Mouse (Mus musculus) midbrain, embryonic 10.5 days (tissue): ENCODE measurements around the gene Efr3b. TPM values are rescaled to one million over a fixed set of nuclear protein-coding genes. Genes with fewer than 3 reads are reported as not detected.
"Not testable (repeated sequence)": the region's sequence is repeated elsewhere in the genome, so short reads cannot be mapped to it uniquely, and the experiment has no call there.

Source experiments
- DNase-seq: peaks from one replicate; pipeline ENCODE4 v3.0.0-alpha.2; 2017; ENCODE audit warnings: low spot score
- H3K27ac ChIP-seq: fragments of 300-500 bp; sonication (generic); replicated peaks from 2 replicates; pipeline ENCODE4 v1.5.1; 2016; ENCODE audit warnings: mild to moderate bottlenecking
- H3K27me3 ChIP-seq: fragments of 300-500 bp; sonication (generic); 2 replicates; pipeline ENCODE4 v1.6.1; 2016; ENCODE audit warnings: low read depth, mild to moderate bottlenecking; ENCODE audit not compliant: poor library complexity, severe bottlenecking
- H3K36me3 ChIP-seq: fragments of 300-500 bp; sonication (generic); 2 replicates; pipeline ENCODE4 v1.6.1; 2016; ENCODE audit warnings: mild to moderate bottlenecking, moderate library complexity
- H3K4me1 ChIP-seq: fragments of 300-500 bp; sonication (generic); 2 replicates; pipeline ENCODE4 v1.6.1; 2016
- H3K4me3 ChIP-seq: fragments of 300-500 bp; sonication (generic); 2 replicates; pipeline ENCODE4 v1.5.1; 2016; ENCODE audit warnings: mild to moderate bottlenecking, moderate library complexity
- H3K9me3 ChIP-seq: fragments of 300-500 bp; sonication (generic); replicated peaks from 2 replicates; pipeline ENCODE4 v1.6.1; 2016; ENCODE audit warnings: mild to moderate bottlenecking
- WGBS: fragments of 180-500 bp; shearing (Covaris S2); methylation state at CpG from one replicate; pipeline ENCODE4 v1.1.7; 2016; 5-methylcytosine and 5-hydroxymethylcytosine counted together
- polyA plus RNA-seq: library from polyadenylated mRNA; unstranded; fragments of >200 nt; fragmentation: Nextera tagmentation; extraction: Ambion mirVana; gene quantifications from 2 replicates; pipeline ENCODE4 v1.2.1, GENCODE M21; 2016

Gene Efr3b
- polyA plus RNA-seq, 1 experiment from 2014 or later: 8.4 TPM

DNA sequence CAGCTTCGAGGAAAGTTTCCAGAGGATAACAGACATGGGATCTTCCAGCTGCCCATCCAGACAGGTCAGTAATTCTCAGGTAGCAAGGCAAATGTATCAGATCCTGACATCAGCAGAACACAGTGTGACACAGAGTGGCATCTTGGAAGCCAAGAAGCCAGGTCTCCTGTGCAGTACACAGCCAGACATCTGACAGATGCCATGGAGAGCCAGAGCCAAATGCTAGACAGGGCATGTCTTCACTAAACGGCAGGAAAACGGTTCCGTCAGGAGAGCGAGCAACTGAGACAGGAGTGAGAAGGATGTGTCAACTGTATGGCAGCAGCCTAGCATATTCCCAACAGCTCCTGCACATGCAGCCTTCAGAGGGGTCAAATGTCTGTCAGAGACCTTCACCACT, 38.3 kb downstream of the Efr3b start:
- Histone ChIP-seq H3K27ac (no peak overlapping the region), H3K27me3 (no peaks in the 10 kb centered on the region), H3K4me1 (peaks cover 12% of the 10 kb centered on the region), H3K36me3 (peaks cover 11% of the 10 kb centered on the region; the same call in 1 of the 2 replicates), H3K9me3 (no peaks in the 10 kb centered on the region), H3K4me3 (no peak overlapping the region)
- DNase-seq: no peak
- 95% methylated on average over 5 of the region's 5 CpGs for WGBS

DNA sequence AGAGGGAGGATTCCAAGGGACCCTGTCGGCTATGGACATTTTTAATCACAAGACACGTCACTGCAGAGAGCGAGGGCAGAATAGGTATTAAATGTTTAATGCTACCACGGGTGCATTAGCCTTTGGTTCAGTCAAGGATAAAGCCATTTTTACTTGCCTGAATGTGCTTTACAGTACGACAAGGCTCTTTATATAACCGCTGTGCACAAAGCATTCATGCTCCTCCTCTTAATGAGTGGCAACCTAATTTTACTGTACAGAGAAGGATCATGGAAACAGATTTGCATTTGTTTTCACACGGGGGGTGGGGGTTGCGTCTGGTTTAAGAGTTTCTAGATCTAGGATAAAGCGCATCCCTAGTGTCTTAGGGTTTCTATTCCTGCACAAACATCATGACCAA, 42.0 kb downstream of the Efr3b start:
- Histone ChIP-seq H3K4me1 (no peaks in the 10 kb centered on the region), H3K4me3 (no peak overlapping the region), H3K9me3 (no peaks in the 10 kb centered on the region), H3K36me3 (peaks cover 16% of the 10 kb centered on the region; the same call in 1 of the 2 replicates), H3K27ac (no peak overlapping the region), H3K27me3 (no peaks in the 10 kb centered on the region)
- no peak for DNase-seq
- 91% methylated on average over 9 of the region's 9 CpGs for WGBS

DNA sequence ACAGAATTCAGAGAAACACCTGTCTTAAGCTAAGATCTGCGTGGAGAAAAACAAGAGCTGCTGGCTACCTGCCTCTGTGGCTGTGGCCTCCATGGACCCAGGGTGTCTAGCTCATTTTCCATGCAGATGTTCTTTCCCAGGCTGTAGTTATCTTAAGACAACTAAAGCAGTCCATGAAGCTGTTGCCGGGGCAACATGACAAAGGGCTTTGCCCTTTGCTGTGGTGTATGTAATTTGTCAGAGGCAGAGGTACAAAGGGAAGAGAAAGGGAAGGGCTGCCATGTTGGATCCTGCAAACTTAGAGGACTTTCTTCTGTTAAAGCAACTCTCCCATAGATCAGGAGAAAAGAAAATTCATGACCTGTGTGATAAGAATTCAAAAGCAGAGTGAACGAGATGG, 47.7 kb downstream of the Efr3b start:
- no peak overlapping the region for H3K4me3 ChIP-seq
- peaks cover 19% of the 10 kb centered on the region for H3K4me1 ChIP-seq
- no peak overlapping the region for H3K27ac ChIP-seq
- H3K9me3 ChIP-seq: no peaks in the 10 kb centered on the region
- no peaks in the 10 kb centered on the region for H3K27me3 ChIP-seq
- DNase-seq: no peak
- peaks cover 5% of the 10 kb centered on the region; the same call in 1 of the 2 replicates for H3K36me3 ChIP-seq
- whole genome bisulfite sequencing: 78% methylated on average over 3 of the region's 3 CpGs

DNA sequence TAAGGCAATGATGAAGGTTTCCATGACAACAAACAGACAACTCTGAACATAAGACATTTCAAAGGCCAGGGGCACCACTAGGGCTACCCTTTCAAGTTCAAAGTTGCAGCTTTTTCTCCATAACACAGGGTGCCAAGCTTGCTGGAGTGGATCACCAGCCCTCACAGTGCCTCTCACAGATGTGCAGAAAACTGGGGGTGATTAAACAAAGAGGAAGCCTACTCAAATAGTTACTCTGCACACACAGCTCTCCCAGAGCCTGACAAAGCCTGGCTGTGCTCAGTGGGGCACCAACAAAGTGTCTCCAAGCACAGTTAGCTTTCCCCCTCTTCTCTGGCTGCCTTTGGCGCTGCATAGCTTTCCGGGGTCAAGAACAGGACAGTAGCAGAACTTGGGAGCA, 48.8 kb downstream of the Efr3b start:
- H3K27ac ChIP-seq: peak overlapping the region; percentile 67
- DNase-seq: no peak
- 49% methylated on average over 2 of the region's 2 CpGs for WGBS
- H3K27me3 ChIP-seq: no peaks in the 10 kb centered on the region
- peaks cover 19% of the 10 kb centered on the region for H3K4me1 ChIP-seq
- no peak overlapping the region for H3K4me3 ChIP-seq
- H3K36me3 ChIP-seq: peaks cover 5% of the 10 kb centered on the region; the same call in 1 of the 2 replicates
- H3K9me3 ChIP-seq: no peaks in the 10 kb centered on the region

DNA sequence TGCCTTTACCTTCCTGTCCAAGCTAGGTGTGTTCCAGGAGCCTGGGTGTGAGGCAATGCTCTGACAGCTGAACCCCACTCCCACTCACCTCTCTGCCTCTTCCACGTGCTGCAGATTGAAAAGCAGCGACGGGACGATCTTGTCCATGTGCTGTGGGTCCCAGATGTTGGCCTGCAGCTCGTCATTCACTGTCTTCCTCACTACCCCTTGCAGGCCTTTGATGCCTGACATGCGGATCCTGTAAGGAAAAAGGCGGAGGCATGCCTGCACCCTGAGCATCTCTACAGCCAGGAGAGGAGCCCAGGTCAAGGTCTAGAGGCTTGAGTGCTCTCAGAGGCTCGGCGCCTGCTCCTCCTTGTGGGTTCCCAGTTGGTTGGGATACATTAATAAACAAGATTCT, 54.3 kb downstream of the Efr3b start:
- 88% methylated on average over 9 of the region's 9 CpGs for WGBS
- Histone ChIP-seq H3K9me3 (no peaks in the 10 kb centered on the region), H3K4me1 (peaks cover 21% of the 10 kb centered on the region), H3K27me3 (peaks cover 21% of the 10 kb centered on the region), H3K36me3 (peaks cover 7% of the 10 kb centered on the region; the same call in 1 of the 2 replicates), H3K27ac (no peak overlapping the region), H3K4me3 (no peak overlapping the region)
- no peak for DNase-seq

DNA sequence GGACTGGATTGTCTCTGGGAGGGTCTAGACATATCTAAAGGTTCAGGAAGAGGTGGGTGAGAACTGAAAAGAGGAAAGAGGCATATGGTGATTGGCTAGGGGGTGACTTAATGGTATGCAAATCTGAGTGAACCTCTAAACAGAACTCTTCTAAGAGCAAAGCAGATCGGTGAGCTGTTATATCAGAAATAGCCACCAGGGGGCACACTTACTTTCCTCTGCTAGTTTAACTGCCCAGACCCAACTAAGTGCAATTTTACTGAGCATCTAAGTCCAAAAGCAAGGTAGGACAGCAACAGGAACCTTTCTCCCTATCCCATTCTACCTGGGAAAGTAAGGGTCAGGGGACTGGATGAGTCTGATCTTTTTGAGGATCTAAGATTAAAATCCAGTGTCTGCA, 55.0 kb downstream of the Efr3b start:
- DNase-seq: peak; percentile 71
- H3K9me3 ChIP-seq: no peaks in the 10 kb centered on the region
- peaks cover 21% of the 10 kb centered on the region for H3K27me3 ChIP-seq
- WGBS: 0% methylated on average over 1 of the region's 1 CpGs
- H3K36me3 ChIP-seq: peaks cover 7% of the 10 kb centered on the region; the same call in 1 of the 2 replicates
- H3K27ac ChIP-seq: no peak overlapping the region
- H3K4me3 ChIP-seq: no peak overlapping the region
- peaks cover 21% of the 10 kb centered on the region for H3K4me1 ChIP-seq

DNA sequence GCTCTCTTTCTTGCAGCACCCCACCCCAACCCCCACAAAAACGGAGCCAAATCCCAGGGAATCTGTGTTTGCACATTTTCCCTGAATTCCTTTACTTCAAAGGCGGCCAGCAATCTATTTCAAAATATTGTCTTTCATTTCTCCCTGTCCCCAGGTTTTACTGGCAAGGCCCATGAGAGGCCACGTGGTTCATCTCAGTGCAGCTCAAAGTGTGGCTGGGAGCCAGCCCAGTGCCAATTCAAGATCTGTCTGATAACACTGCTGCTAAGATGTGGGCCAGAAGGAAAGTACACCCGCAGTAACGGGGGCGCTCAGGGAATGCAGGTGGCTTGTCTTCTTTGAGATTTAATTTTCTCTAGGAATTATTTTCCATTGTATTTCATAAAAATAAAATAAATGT, 56.5 kb downstream of the Efr3b start:
- H3K4me1 ChIP-seq: peaks cover 21% of the 10 kb centered on the region
- H3K36me3 ChIP-seq: peaks cover 15% of the 10 kb centered on the region; the same call in 1 of the 2 replicates
- 20% methylated on average over 6 of the region's 6 CpGs for WGBS
- H3K27ac ChIP-seq: no peak overlapping the region
- no peaks in the 10 kb centered on the region for H3K9me3 ChIP-seq
- H3K4me3 ChIP-seq: peak overlapping the region; percentile 61
- H3K27me3 ChIP-seq: peaks cover 21% of the 10 kb centered on the region
- DNase-seq: no peak

DNA sequence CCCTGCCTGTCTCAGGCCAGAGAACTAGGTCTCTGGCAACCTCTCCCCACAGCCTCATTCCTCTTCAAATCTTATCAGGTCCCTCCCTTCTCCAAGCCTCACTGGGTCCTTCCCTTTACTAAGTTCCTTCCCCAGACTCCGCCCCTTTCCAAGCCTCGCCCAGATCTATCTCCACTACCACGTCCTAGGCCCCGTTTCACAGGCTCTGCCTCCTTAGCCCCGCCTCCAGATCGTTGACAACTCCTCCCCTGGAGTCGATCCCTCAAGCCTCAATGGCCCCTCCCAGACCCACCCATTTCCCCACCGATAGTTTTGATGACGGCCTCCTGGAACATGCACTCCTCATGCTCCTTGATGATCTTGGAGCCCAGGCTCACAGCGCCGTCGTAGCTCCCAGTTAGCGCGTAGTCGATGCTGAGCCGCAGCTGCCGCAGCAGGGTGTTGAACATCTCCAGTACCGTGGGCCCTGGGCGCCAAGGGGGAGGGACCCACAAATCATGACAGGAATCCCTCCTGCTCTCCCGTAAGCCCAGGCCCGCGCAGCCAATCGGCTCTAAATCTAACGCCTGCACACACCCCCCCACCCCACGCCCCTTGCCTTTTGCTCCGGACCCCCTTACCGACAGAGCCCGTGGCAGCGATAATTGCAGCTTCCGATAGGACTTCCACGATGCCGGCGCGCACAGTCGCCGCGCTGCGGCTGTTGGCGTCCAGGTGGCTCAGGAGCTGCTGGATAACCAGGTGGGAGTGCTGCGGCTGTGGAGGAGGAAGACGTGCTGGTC, 57.2 kb downstream of the Efr3b start:
- Histone ChIP-seq H3K9me3 (no peaks in the 10 kb centered on the region), H3K4me1 (peaks cover 21% of the 10 kb centered on the region), H3K4me3 (peak overlapping the region; percentile 61), H3K27me3 (peaks cover 21% of the 10 kb centered on the region), H3K36me3 (peaks cover 21% of the 10 kb centered on the region), H3K27ac (0 out of 2 replicates have a peak overlapping the region, but pooled peaks have one; percentile 39)
- DNase-seq: peak; percentile 79
- WGBS: under 1% methylated on average over 41 of the region's 41 CpGs

DNA sequence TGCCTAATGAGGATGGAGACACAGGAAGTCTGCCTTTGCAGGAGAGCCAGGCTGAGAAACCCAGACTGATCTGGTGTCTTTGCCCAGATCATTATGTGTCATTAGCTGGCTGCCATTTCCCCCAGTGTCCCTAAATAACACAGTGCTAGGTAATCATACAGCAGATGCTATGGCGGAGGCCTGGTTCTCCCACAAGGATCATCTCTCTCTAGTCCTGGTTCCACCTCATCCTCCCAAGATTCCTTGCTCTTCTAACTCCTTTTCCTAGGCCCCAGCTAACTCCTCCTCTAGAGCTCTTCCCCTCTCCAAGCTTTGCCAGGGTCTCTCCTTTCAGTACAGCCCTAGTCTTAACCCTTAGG, 57.7 kb downstream of the Efr3b start:
- H3K36me3 ChIP-seq: peaks cover 27% of the 10 kb centered on the region
- peaks cover 21% of the 10 kb centered on the region for H3K4me1 ChIP-seq
- H3K4me3 ChIP-seq: peak overlapping the region; percentile 61
- DNase-seq: no peak
- peaks cover 21% of the 10 kb centered on the region for H3K27me3 ChIP-seq
- H3K9me3 ChIP-seq: no peaks in the 10 kb centered on the region
- H3K27ac ChIP-seq: no peak overlapping the region
- 48% methylated on average over 1 of the region's 1 CpGs for WGBS

DNA sequence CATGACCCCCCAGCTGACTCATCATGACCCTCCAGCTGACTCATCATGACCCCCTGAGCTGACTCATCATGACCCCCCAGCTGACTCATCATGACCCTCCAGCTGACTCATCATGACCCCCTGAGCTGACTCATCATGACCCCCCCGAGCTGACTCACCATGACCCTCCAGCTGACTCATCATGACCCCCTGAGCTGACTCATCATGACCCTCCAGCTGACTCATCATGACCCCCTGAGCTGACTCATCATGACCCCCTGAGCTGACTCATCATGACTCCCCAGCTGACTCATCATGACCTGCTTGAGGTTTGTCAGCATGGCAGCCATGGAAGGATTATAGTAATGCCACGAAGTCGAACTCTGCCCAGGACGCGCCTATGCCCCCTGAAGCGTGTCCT, 65.5 kb downstream of the Efr3b start:
- not testable (repeated sequence) for H3K4me1 ChIP-seq, H3K27ac ChIP-seq, DNase-seq, H3K4me3 ChIP-seq, H3K9me3 ChIP-seq, H3K27me3 ChIP-seq
- WGBS: 95% methylated on average over 6 of the region's 6 CpGs
- peaks cover 68% of the 10 kb centered on the region for H3K36me3 ChIP-seq

DNA sequence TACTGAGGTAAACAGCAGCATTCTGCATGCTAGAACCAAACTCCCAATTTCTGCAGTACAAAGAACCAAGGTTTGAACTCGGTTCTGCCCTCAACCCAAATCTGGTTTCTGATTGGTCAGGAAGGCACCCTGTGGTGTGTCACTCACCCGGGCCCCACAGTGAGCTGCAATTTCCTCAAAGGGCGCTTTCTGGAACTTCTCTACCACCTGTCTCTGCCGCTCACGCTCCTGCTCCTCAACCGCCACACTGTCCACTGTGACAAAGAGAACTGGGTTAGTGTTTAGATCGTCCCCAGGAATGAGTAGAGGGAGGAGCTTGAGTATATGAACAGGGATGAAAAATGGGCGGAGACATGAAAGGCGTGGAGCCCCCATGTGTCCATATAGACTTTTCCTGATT, 70.3 kb downstream of the Efr3b start:
- Histone ChIP-seq H3K27me3 (no peaks in the 10 kb centered on the region), H3K27ac (no peak overlapping the region), H3K4me1 (no peaks in the 10 kb centered on the region), H3K4me3 (no peak overlapping the region), H3K9me3 (no peaks in the 10 kb centered on the region), H3K36me3 (peaks cover 49% of the 10 kb centered on the region)
- 71% methylated on average over 9 of the region's 9 CpGs for WGBS
- DNase-seq: no peak

DNA sequence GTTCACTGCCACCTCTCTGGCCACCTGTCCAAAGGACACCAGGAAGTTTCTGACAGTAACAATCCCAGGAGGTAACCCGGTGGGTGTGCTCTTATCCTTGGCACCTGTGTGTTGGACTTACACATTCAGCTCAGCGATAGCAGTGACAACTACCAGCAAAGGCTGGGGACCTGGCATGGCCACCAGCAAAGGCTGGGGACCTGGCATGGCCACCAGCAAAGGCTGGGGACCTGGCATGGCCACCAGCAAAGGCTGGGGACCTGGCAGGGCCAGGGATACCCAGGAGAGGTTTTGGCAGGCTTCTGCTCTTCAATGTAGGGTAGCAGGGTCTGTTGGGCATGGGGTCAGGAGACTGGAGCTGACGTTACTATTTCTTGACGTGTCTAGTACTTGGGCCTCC, 71.5 kb downstream of the Efr3b start:
- no peak for DNase-seq
- no peak overlapping the region for H3K27ac ChIP-seq

DNA sequence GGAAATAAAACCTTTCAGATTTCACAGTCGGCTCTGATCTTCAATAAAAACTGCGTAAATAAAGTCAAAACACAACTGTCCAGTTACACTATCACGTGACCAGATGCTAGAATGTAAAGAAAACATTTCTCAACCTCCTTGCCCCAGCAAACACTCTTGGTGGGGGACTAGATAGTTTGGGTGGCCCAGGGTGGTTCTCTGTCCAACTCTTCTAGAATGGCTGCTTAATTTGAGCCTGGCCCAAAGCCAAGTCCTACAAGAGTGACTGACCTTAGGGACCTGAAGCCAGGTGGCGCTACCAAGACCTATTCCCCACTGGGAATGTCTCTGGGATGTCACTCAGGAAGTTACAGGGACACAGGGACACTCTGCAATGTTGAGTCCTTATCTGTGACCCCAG, 78.2 kb downstream of the Efr3b start:
- 55% methylated on average over 4 of the region's 4 CpGs for WGBS
- Histone ChIP-seq H3K27me3 (peaks cover 16% of the 10 kb centered on the region), H3K4me3 (peak overlapping the region; percentile 58), H3K36me3 (peaks cover 3% of the 10 kb centered on the region), H3K27ac (peak overlapping the region; percentile 93), H3K9me3 (no peaks in the 10 kb centered on the region), H3K4me1 (peaks cover 18% of the 10 kb centered on the region)
- DNase-seq: no peak

More for the DNA sequence above, 71.5 kb downstream of the Efr3b start:
- H3K4me3 ChIP-seq: no peak overlapping the region
- H3K27me3 ChIP-seq: no peaks in the 10 kb centered on the region
- H3K36me3 ChIP-seq: peaks cover 43% of the 10 kb centered on the region
- H3K9me3 ChIP-seq: no peaks in the 10 kb centered on the region
- H3K4me1 ChIP-seq: no peaks in the 10 kb centered on the region
- 97% methylated on average over 4 of the region's 4 CpGs for WGBS
